Mouse (Mus musculus) bone marrow, adult 2 months (tissue): ENCODE measurements around the gene Mef2c. TPM values are rescaled to one million over a fixed set of nuclear protein-coding genes. Genes with fewer than 3 reads are reported as not detected.

Experiments
- H3K27ac ChIP-seq: fragments of 200-500 bp; 2 replicates; pipeline ENCODE4 v1.5.1; 2012; ENCODE audit warnings: low read depth, mild to moderate bottlenecking, control low read depth, inconsistent platforms, low read length; ENCODE audit not compliant: control insufficient read depth, poor library complexity, insufficient read depth
- H3K4me1 ChIP-seq: fragments of 200-500 bp; 2 replicates; pipeline ENCODE4 v1.6.1; 2011; ENCODE audit warnings: low read length; ENCODE audit not compliant: control insufficient read depth, insufficient read depth
- H3K4me3 ChIP-seq: fragments of 200-500 bp; replicated peaks from 2 replicates; pipeline ENCODE3; 2011; ENCODE audit warnings: mild to moderate bottlenecking, low read depth, low read length, control low read depth; ENCODE audit not compliant: control insufficient read depth
- CTCF ChIP-seq: fragments of 200-500 bp; IDR thresholded peaks from 2 replicates; pipeline ENCODE4 v1.5.1; 2011; ENCODE audit warnings: low read length, control low read depth; ENCODE audit not compliant: control insufficient read depth, insufficient read depth
- POLR2A ChIP-seq: fragments of 200-500 bp; IDR thresholded peaks from 2 replicates; pipeline ENCODE4 v1.6.1; 2011; ENCODE audit warnings: low read depth, mild to moderate bottlenecking, control low read depth, low read length, borderline replicate concordance; ENCODE audit not compliant: control insufficient read depth
- WGBS: fragments of 180-500 bp; shearing (Covaris S2); methylation state at CpG from one replicate; pipeline ENCODE4 v1.1.7; 2018; 5-methylcytosine and 5-hydroxymethylcytosine counted together
- polyA plus RNA-seq: library from polyadenylated mRNA; stranded (reverse); fragments of >200 nt; gene quantifications from 2 replicates; pipeline ENCODE4 v1.2.4, GENCODE M21; 2011; ENCODE audit warnings: low replicate concordance; ENCODE audit not compliant: missing spikeins, insufficient read depth, insufficient read length

Mef2c gene
- polyA plus RNA-seq, 1 experiment, result 37.8 TPM

- TF ChIP-seq POLR2A (no peak), CTCF (no peak)
- Histone ChIP-seq H3K4me3 (no peak overlapping the region), H3K27ac (no peak overlapping the region), H3K4me1 (no peaks in the 10 kb centered on the region)
- 27% methylated on average over 3 of the region's 3 CpGs for WGBS
Observed at GRCm38 (mm10) chr13:83615875-83616274, 112.0 kb downstream of the Mef2c start.

GRCm38 (mm10) chr13:83624651-83625050 lies 120.8 kb downstream of the Mef2c start:
- H3K27ac ChIP-seq, result no peak overlapping the region
- 48% methylated on average over 4 of the region's 4 CpGs for WGBS
- no peaks in the 10 kb centered on the region; the same call in 1 of the 2 replicates for H3K4me1 ChIP-seq
- H3K4me3 ChIP-seq, result no peak overlapping the region
- TF ChIP-seq CTCF, result no peak
- no peak for TF ChIP-seq POLR2A

- TF ChIP-seq CTCF (no peak), POLR2A (no peak)
- 84% methylated on average over 4 of the region's 4 CpGs for WGBS
- Histone ChIP-seq H3K27ac (no peak overlapping the region), H3K4me1 (no peaks in the 10 kb centered on the region; the same call in 1 of the 2 replicates), H3K4me3 (no peak overlapping the region)
Observed at GRCm38 (mm10) chr13:83627429-83627828, 123.6 kb downstream of the Mef2c start.

GRCm38 (mm10) chr13:83628139-83628538 lies 124.3 kb downstream of the Mef2c start:
- Histone ChIP-seq H3K27ac (no peak overlapping the region), H3K4me3 (no peak overlapping the region), H3K4me1 (peaks cover 1% of the 10 kb centered on the region; the same call in 1 of the 2 replicates)
- TF ChIP-seq CTCF (no peak), POLR2A (no peak)
- WGBS, result 74% methylated on average over 3 of the region's 3 CpGs

- WGBS, result 49% methylated on average over 5 of the region's 5 CpGs
- no peak overlapping the region for H3K27ac ChIP-seq
Observed at GRCm38 (mm10) chr13:83633155-83633554, 129.3 kb downstream of the Mef2c start.

GRCm38 (mm10) chr13:83635218-83635617 lies 131.4 kb downstream of the Mef2c start:
- TF ChIP-seq CTCF, result no peak
- TF ChIP-seq POLR2A, result no peak
- Histone ChIP-seq H3K4me3 (no peak overlapping the region), H3K27ac (no peak overlapping the region), H3K4me1 (peaks cover 4% of the 10 kb centered on the region)
- 86% methylated on average over 7 of the region's 7 CpGs for WGBS

More at GRCm38 (mm10) chr13:83633155-83633554, 129.3 kb downstream of the Mef2c start:
- Histone ChIP-seq H3K4me3 (no peak overlapping the region), H3K4me1 (peaks cover 1% of the 10 kb centered on the region; the same call in 1 of the 2 replicates)
- no peak for TF ChIP-seq POLR2A

- no peak overlapping the region for H3K4me3 ChIP-seq
- peaks cover 4% of the 10 kb centered on the region for H3K4me1 ChIP-seq
- WGBS, result 90% methylated on average over 3 of the region's 3 CpGs
- H3K27ac ChIP-seq, result no peak overlapping the region
- TF ChIP-seq POLR2A, result no peak
- no peak for TF ChIP-seq CTCF
Observed at GRCm38 (mm10) chr13:83637666-83638065, 133.8 kb downstream of the Mef2c start.

GRCm38 (mm10) chr13:83638735-83639134 lies 134.9 kb downstream of the Mef2c start:
- H3K4me3 ChIP-seq, result no peak overlapping the region
- WGBS, result 72% methylated on average over 3 of the region's 3 CpGs
- TF ChIP-seq CTCF, result no peak
- TF ChIP-seq POLR2A, result no peak
- peaks cover 2% of the 10 kb centered on the region for H3K4me1 ChIP-seq
- H3K27ac ChIP-seq, result no peak overlapping the region

GRCm38 (mm10) chr13:83649051-83649450 lies 145.2 kb downstream of the Mef2c start:
- WGBS, result 76% methylated on average over 3 of the region's 3 CpGs
- no peak overlapping the region for H3K4me3 ChIP-seq
- H3K27ac ChIP-seq, result peak overlapping the region; percentile 24; the same call in 1 of the 2 replicates
- H3K4me1 ChIP-seq, result no peaks in the 10 kb centered on the region; the same call in 1 of the 2 replicates
- no peak for TF ChIP-seq POLR2A
- no peak for TF ChIP-seq CTCF
